Mouse (Mus musculus) lung, postnatal 0 days (tissue): Measurements from ENCODE around the gene Lrrc51. TPM values are rescaled to one million over a fixed set of nuclear protein-coding genes. Genes with fewer than 3 reads are reported as not detected.

Experiments used
- ATAC-seq: fragments of 200-750 bp; cut with Nextera tagmentation; 2 replicates; pipeline ENCODE4 v1.8.0; 2017; ENCODE audit warnings: moderate library complexity
- DNase-seq: peaks from one replicate; pipeline ENCODE4 v3.0.0-alpha.2; 2016; ENCODE audit warnings: low spot score
- H3K27ac ChIP-seq: fragments of 300-500 bp; sonication (generic); 2 replicates; pipeline ENCODE4 v1.5.1; 2014; ENCODE audit warnings: antibody characterized with exemption, mild to moderate bottlenecking, low read length, mixed read lengths
- H3K27me3 ChIP-seq: fragments of 300-500 bp; sonication (generic); replicated peaks from 2 replicates; pipeline ENCODE4 v1.6.1; 2014; ENCODE audit warnings: low read length, mixed read lengths; ENCODE audit not compliant: insufficient read depth
- H3K36me3 ChIP-seq: fragments of 300-500 bp; sonication (generic); 2 replicates; pipeline ENCODE4 v1.6.1; 2014; ENCODE audit warnings: low read length, mixed read lengths; ENCODE audit not compliant: insufficient read depth
- H3K4me1 ChIP-seq: fragments of 300-500 bp; sonication (generic); 2 replicates; pipeline ENCODE4 v1.6.1; 2014; ENCODE audit warnings: antibody characterized with exemption, low read depth, low read length, mixed read lengths; ENCODE audit not compliant: insufficient read depth
- H3K4me2 ChIP-seq: fragments of 300-500 bp; sonication (generic); replicated peaks from 2 replicates; pipeline ENCODE4 v1.6.1; 2014; ENCODE audit warnings: low read depth, mild to moderate bottlenecking, low read length, moderate library complexity, mixed read lengths
- H3K4me3 ChIP-seq: fragments of 300-500 bp; sonication (generic); 2 replicates; pipeline ENCODE4 v1.5.1; 2014; ENCODE audit warnings: low read depth, low read length
- H3K9ac ChIP-seq: fragments of 300-500 bp; sonication (generic); replicated peaks from 2 replicates; pipeline ENCODE4 v1.6.1; 2014; ENCODE audit warnings: low read depth, mild to moderate bottlenecking
- H3K9me3 ChIP-seq: fragments of 300-500 bp; sonication (generic); 2 replicates; pipeline ENCODE4 v1.6.1; 2016; ENCODE audit warnings: low read length, mixed read lengths
- CTCF ChIP-seq: IDR thresholded peaks from 2 replicates; pipeline ENCODE4 v1.5.1; 2016; ENCODE audit warnings: antibody characterized with exemption, mild to moderate bottlenecking
- EP300 ChIP-seq: IDR thresholded peaks from 2 replicates; pipeline ENCODE4 v1.6.1; 2016; ENCODE audit warnings: antibody characterized with exemption, mild to moderate bottlenecking, control low read depth
- WGBS: fragments of 180-500 bp; shearing (Covaris S2); extraction: QIAGEN DNeasy Blood & Tissue Kit; methylation state at CpG from one replicate; pipeline ENCODE4 v1.1.7; 2014; 5-methylcytosine and 5-hydroxymethylcytosine counted together
- polyA plus RNA-seq: library from polyadenylated mRNA; unstranded; fragments of >200 nt; fragmentation: Nextera tagmentation; extraction: Ambion mirVana; gene quantifications from 2 replicates; pipeline ENCODE4 v1.2.1, GENCODE M21; 2015

Gene Lrrc51
- polyA plus RNA-seq, 1 experiment from 2014 or later: 41.5 TPM

GRCm38 (mm10) chr7:101901969-101902368 is 31.7 kb downstream of the Lrrc51 start:
- DNase-seq (no peak), ATAC-seq (no peak)
- Histone ChIP-seq H3K36me3 (no peaks in the 10 kb centered on the region), H3K4me1 (peaks cover 6% of the 10 kb centered on the region; the same call in 1 of the 2 replicates), H3K4me3 (no peak overlapping the region), H3K9ac (no peak overlapping the region), H3K27ac (no peak overlapping the region), H3K27me3 (no peaks in the 10 kb centered on the region), H3K4me2 (no peak overlapping the region), H3K9me3 (no peaks in the 10 kb centered on the region)
- TF ChIP-seq CTCF: no peak
- TF ChIP-seq EP300: no peak
- 93% methylated on average over 10 of the region's 10 CpGs for WGBS

- Histone ChIP-seq H3K27me3 (no peaks in the 10 kb centered on the region), H3K4me2 (no peak overlapping the region), H3K9me3 (no peaks in the 10 kb centered on the region), H3K9ac (no peak overlapping the region), H3K27ac (no peak overlapping the region), H3K4me1 (no peaks in the 10 kb centered on the region), H3K36me3 (no peaks in the 10 kb centered on the region), H3K4me3 (no peak overlapping the region)
- no peak for TF ChIP-seq CTCF
- TF ChIP-seq EP300: no peak
- 89% methylated on average over 16 of the region's 16 CpGs for WGBS
- ATAC-seq (no peak), DNase-seq (no peak)
Observed at GRCm38 (mm10) chr7:101900331-101901097, 33.2 kb downstream of the Lrrc51 start.

GRCm38 (mm10) chr7:101896104-101897066 is 37.3 kb downstream of the Lrrc51 start:
- no peaks in the 10 kb centered on the region for H3K4me1 ChIP-seq
- H3K27ac ChIP-seq: peak overlapping the region; percentile 91
- TF ChIP-seq EP300 (peak; percentile 54; the same call in 1 of the 2 replicates), CTCF (no peak; the same call in 1 of the 2 replicates)
- peak overlapping the region; percentile 68 for H3K4me3 ChIP-seq
- 0% methylated on average over 57 of the region's 57 CpGs for WGBS
- ATAC-seq (peak; percentile 98), DNase-seq (peak; percentile 100)
- H3K9ac ChIP-seq: 0 out of 2 replicates have a peak overlapping the region, but pooled peaks have one; percentile 29
- H3K4me2 ChIP-seq: peak overlapping the region; percentile 44
- no peaks in the 10 kb centered on the region for H3K27me3 ChIP-seq
- no peaks in the 10 kb centered on the region for H3K9me3 ChIP-seq
- no peaks in the 10 kb centered on the region for H3K36me3 ChIP-seq

GRCm38 (mm10) chr7:101895695-101896094 is 38.0 kb downstream of the Lrrc51 start:
- Histone ChIP-seq H3K4me1 (no peaks in the 10 kb centered on the region), H3K36me3 (no peaks in the 10 kb centered on the region), H3K4me3 (peak overlapping the region; percentile 68), H3K9ac (0 out of 2 replicates have a peak overlapping the region, but pooled peaks have one; percentile 19), H3K4me2 (peak overlapping the region; percentile 44), H3K9me3 (no peaks in the 10 kb centered on the region), H3K27me3 (no peaks in the 10 kb centered on the region), H3K27ac (peak overlapping the region; percentile 91)
- 0 out of 2 replicates have a peak, but pooled peaks have one; percentile 0 for ATAC-seq
- 35% methylated on average over 9 of the region's 9 CpGs for WGBS
- DNase-seq: no peak
- TF ChIP-seq CTCF: no peak
- TF ChIP-seq EP300: no peak

DNA sequence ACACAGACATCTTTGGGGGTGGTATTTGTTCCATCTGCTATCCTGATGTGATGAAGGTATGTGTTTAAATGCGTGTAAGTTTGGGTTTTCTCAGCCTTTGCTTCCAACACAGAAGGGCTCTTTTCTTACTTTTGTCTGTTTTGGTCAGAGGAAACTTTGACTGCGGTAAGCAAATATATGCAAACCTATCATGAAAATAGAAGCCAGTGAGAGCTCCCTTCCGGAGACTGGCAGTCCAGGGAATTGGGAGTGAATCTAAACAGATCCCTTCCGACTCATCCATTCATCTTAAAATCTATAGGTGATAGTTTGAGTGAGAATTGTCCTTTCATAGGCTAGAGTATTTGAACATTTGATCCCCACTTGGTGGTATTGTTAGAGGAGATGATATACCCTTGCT is 45.2 kb downstream of the Lrrc51 start:
- DNase-seq: no peak
- TF ChIP-seq EP300 (no peak), CTCF (no peak)
- H3K27me3 ChIP-seq: no peaks in the 10 kb centered on the region

DNA sequence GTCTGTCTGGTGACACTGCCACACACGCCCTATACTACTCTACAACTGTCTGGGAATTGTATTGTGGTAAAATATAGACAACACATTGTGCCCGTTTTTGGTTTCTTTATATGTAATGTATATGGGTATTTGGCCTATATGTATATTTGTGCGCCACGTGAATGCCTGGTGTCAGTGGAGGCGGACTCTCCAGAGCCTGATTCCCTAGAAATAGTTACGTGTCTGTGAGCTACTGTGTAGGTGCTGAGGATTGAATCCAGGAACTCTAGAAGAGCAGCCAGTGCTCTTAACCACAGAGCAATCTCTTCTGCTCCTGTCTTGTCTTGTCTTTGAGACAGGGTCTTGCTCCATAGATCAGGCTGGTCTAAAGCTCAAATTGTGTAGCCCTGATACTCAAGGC is 47.4 kb downstream of the Lrrc51 start:
- DNase-seq (no peak), ATAC-seq (no peak)
- no peak for TF ChIP-seq EP300
- no peak for TF ChIP-seq CTCF
- 88% methylated on average over 6 of the region's 6 CpGs for WGBS
- H3K9ac ChIP-seq: no peak overlapping the region
- H3K36me3 ChIP-seq: no peaks in the 10 kb centered on the region
- H3K9me3 ChIP-seq: no peaks in the 10 kb centered on the region
- no peaks in the 10 kb centered on the region for H3K27me3 ChIP-seq
- H3K4me1 ChIP-seq: no peaks in the 10 kb centered on the region
- no peak overlapping the region for H3K27ac ChIP-seq
- H3K4me2 ChIP-seq: no peak overlapping the region
- H3K4me3 ChIP-seq: no peak overlapping the region

More for the DNA sequence above, 45.2 kb downstream of the Lrrc51 start:
- no peaks in the 10 kb centered on the region for H3K9me3 ChIP-seq
- no peaks in the 10 kb centered on the region for H3K4me1 ChIP-seq
- no peak overlapping the region for H3K4me2 ChIP-seq
- H3K4me3 ChIP-seq: no peak overlapping the region
- WGBS: 77% methylated on average over 4 of the region's 4 CpGs
- no peak for ATAC-seq
- no peak overlapping the region for H3K27ac ChIP-seq
- no peak overlapping the region for H3K9ac ChIP-seq
- no peaks in the 10 kb centered on the region for H3K36me3 ChIP-seq
